Mouse (Mus musculus) R1 (cell line): ENCODE results near the gene Rpl29.

Source experiments
- DNase-seq: peaks from one replicate; pipeline ENCODE4 v3.0.0-alpha.2; 2018; ENCODE audit warnings: low read depth, low spot score

Rpl29 gene

GRCm38 (mm10) chr9:106472321-106472720 is 43.1 kb downstream of the Rpl29 start:
- no peak for DNase-seq

- DNase-seq, result no peak
Measured at GRCm38 (mm10) chr9:106473081-106473752, 44.0 kb downstream of the Rpl29 start.

- no peak for DNase-seq
Measured at GRCm38 (mm10) chr9:106473753-106474105, 44.5 kb downstream of the Rpl29 start.

DNA sequence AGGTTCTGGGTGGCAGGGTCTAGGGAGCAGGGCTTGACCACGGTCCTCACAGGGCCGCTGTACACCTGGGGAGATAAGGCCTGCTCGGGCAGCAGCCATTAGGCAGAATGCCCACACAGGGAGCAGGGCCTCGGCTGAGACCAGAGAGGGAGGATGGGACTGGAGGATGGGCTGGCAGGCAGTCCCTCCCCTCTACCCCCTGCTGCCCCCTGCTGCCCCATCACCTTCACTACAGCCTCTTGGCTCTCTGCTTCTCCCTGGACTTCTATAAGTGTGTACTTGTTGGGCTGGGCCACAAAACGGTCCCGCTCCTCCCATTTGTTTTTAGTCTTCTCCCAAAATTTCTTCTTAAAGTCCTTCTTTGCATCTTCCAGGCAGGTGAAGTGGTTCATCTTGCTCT is 45.2 kb downstream of the Rpl29 start:
- DNase-seq, result peak; percentile 90

DNA sequence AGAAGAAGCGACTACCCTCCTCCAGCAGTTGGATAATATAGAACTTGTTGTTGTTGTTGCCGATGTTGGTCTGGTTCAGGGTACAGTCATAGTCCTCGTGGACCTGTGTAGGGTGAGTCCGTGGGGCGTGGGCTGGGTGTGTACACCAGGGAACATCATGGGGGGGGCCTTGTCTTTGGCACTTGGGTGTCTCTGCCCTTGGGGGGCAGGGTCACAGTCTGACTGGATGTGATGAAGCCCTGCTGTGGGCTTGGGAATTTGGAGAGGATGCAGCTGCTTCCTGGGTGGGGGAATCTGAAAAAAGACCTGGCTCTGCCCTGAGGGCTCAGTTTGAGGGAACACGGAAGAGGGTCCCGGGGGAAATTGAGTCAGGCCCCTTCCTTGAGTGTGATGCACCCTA is 45.8 kb downstream of the Rpl29 start:
- peak; percentile 81 for DNase-seq

- no peak for DNase-seq
Measured at GRCm38 (mm10) chr9:106475663-106476001, 46.4 kb downstream of the Rpl29 start, which contains the start of gene Rrp9. TSS of gene Rrp9 (plus strand) at chr9:106475963.

- peak; percentile 69 for DNase-seq
Measured at GRCm38 (mm10) chr9:106476002-106476923, 47.0 kb downstream of the Rpl29 start.

- DNase-seq, result peak; percentile 100
Measured at GRCm38 (mm10) chr9:106476924-106477484, 47.8 kb downstream of the Rpl29 start, which contains the start of gene Parp3. TSS of gene Parp3 (minus strand) at chr9:106476949.

DNA sequence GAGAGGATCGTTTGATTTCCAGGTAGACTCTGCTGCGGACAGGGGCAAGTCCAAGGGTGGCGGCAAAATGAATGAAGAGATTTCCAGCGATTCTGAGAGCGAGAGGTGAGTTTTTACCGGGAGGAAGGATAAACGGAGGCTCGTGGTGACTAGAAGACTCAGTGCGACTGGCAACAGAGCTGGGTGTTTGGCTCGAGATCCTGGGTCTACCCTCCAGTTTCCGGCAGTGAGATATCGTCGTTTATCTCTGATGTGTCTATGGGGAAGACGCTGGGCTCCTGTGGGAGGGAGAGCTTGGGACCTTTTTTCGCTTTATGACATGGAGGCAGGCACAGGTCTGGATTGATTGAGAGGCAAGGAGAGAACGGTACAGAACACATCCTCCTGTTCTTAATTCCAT is 48.4 kb downstream of the Rpl29 start:
- DNase-seq, result no peak

DNA sequence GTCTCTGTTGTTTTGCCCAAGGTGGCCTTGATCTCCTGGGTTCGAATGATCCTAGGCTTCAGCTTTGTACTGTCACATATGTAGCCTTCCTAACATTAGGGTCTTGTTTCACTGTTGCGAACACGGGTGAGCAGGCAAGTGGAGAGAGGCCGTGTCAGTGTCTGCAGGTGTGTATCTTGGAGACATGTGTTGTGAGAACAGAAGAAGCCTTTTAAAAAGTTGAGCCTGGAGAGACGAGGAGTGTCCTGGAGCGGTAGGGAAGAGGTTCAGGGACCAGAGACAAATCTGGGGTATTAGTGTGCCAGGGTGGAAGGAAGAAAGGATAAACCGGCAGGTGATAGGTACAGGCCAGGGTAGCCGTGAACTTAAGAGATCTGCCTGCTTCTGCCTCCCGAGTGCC is 48.8 kb downstream of the Rpl29 start:
- no peak for DNase-seq

DNA sequence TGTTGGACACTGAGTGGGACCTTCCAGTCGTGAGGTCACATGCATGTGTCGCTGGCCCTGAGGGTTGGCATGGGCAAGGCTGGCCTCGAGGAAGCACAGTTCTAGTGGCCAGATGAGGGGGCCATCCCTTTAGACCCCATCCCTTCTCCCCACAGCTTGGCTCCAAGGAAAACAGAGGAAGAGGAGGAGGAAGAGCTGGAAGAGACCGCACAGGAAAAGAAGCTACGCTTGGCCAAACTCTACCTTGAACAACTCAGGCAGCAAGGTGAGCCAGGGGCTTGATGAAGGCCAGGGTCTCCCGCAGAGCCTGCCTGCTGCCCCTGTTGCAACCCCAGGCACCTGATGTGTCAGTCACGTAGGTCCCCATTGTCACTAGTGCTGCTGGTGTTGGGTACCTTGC is 51.3 kb downstream of the Rpl29 start:
- no peak for DNase-seq

DNA sequence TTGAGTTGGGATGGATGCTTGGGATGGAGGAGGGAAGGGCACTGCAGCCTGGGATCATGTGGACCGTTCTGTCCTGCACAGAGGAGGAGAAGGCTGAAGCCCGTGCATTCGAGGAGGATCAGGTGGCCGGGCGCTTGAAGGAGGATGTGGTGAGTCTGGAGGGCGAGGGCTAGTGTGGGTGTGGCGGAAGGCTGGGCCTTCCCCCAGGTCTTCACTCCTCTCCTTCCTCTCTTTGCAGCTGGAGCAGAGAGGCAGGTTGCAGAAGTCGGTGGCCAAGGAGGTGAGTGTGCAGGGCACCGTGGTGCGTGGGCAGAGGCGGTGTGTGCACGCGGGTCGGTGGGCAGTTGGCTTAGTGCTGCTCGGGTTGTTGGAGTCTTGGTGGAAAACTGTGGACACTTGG is 51.8 kb downstream of the Rpl29 start:
- DNase-seq, result no peak
